Mouse (Mus musculus) limb, embryonic 13.5 days (tissue): ENCODE results near the gene Olfr1274-ps. TPM values are rescaled to one million over a fixed set of nuclear protein-coding genes. Genes with fewer than 3 reads are reported as not detected.
"Not testable (repeated sequence)": the region's sequence is repeated elsewhere in the genome, so short reads cannot be mapped to it uniquely, and the experiment has no call there.

Source experiments
- ATAC-seq: fragments of 200-750 bp; cut with Nextera tagmentation; 2 replicates; pipeline ENCODE4 v1.8.0; 2017; ENCODE audit warnings: low read depth, moderate number of reproducible peaks, moderate TSS enrichment; ENCODE audit not compliant: low FRiP score
- H3K27ac ChIP-seq: fragments of 300-500 bp; sonication (generic); 2 replicates; pipeline ENCODE4 v1.5.1; 2015; ENCODE audit warnings: inconsistent platforms, mild to moderate bottlenecking, moderate library complexity
- H3K27me3 ChIP-seq: fragments of 300-500 bp; sonication (generic); 2 replicates; pipeline ENCODE4 v1.6.1; 2015; ENCODE audit warnings: mild to moderate bottlenecking, inconsistent platforms
- H3K36me3 ChIP-seq: fragments of 300-500 bp; sonication (generic); 2 replicates; pipeline ENCODE4 v1.6.1; 2015; ENCODE audit warnings: inconsistent platforms, mild to moderate bottlenecking, moderate library complexity
- H3K4me1 ChIP-seq: fragments of 300-500 bp; sonication (generic); 2 replicates; pipeline ENCODE4 v1.6.1; 2015; ENCODE audit warnings: inconsistent platforms
- H3K4me2 ChIP-seq: fragments of 300-500 bp; sonication (generic); replicated peaks from 2 replicates; pipeline ENCODE4 v1.6.1; 2015; ENCODE audit warnings: inconsistent platforms, mild to moderate bottlenecking, moderate library complexity
- H3K4me3 ChIP-seq: fragments of 300-500 bp; sonication (generic); 2 replicates; pipeline ENCODE4 v1.5.1; 2015; ENCODE audit warnings: moderate library complexity, mild to moderate bottlenecking, inconsistent platforms
- H3K9ac ChIP-seq: fragments of 300-500 bp; sonication (generic); 2 replicates; pipeline ENCODE4 v1.6.1; 2015; ENCODE audit warnings: mild to moderate bottlenecking, inconsistent platforms
- H3K9me3 ChIP-seq: fragments of 300-500 bp; sonication (generic); 2 replicates; pipeline ENCODE4 v1.6.1; 2016; ENCODE audit warnings: inconsistent platforms
- WGBS: fragments of 180-500 bp; shearing (Covaris S2); methylation state at CpG from one replicate; pipeline ENCODE4 v1.1.7; 2015; 5-methylcytosine and 5-hydroxymethylcytosine counted together
- polyA plus RNA-seq: library from polyadenylated mRNA; unstranded; fragments of >200 nt; fragmentation: Nextera tagmentation; extraction: Ambion mirVana; gene quantifications from 2 replicates; pipeline ENCODE4 v1.2.1, GENCODE M21; 2015

Olfr1274-ps gene
- polyA plus RNA-seq, 1 experiment from 2014 or later, result not detected

- not testable (repeated sequence) for H3K4me1 ChIP-seq, H3K4me2 ChIP-seq, H3K4me3 ChIP-seq, H3K9ac ChIP-seq, H3K27ac ChIP-seq, ATAC-seq, H3K36me3 ChIP-seq, H3K9me3 ChIP-seq, H3K27me3 ChIP-seq
- WGBS, result 40% methylated on average over 4 of the region's 4 CpGs
Measured at GRCm38 (mm10) chr2:90441811-90442210, 43.3 kb downstream of the Olfr1274-ps start.

- H3K36me3 ChIP-seq, result no peaks in the 10 kb centered on the region
- no peaks in the 10 kb centered on the region for H3K4me1 ChIP-seq
- H3K27me3 ChIP-seq, result no peaks in the 10 kb centered on the region
- no peak overlapping the region for H3K27ac ChIP-seq
- no peak overlapping the region for H3K9ac ChIP-seq
- WGBS, result 86% methylated on average over 5 of the region's 5 CpGs
- ATAC-seq, result no peak
- no peak overlapping the region for H3K4me3 ChIP-seq
- no peaks in the 10 kb centered on the region for H3K9me3 ChIP-seq
- no peak overlapping the region for H3K4me2 ChIP-seq
Measured at GRCm38 (mm10) chr2:90443811-90444210, 45.3 kb downstream of the Olfr1274-ps start.

- H3K27ac ChIP-seq, result no peak overlapping the region
- no peaks in the 10 kb centered on the region for H3K4me1 ChIP-seq
- H3K27me3 ChIP-seq, result no peaks in the 10 kb centered on the region
- no peak overlapping the region for H3K4me2 ChIP-seq
- no peak overlapping the region for H3K9ac ChIP-seq
- no peak overlapping the region for H3K4me3 ChIP-seq
- no peaks in the 10 kb centered on the region for H3K9me3 ChIP-seq
- ATAC-seq, result no peak
- 0 out of 2 replicates have a peak, but pooled peaks cover under 1% of the 10 kb centered on the region for H3K36me3 ChIP-seq
- 87% methylated on average over 15 of the region's 15 CpGs for WGBS
Measured at GRCm38 (mm10) chr2:90448967-90449740, 50.7 kb downstream of the Olfr1274-ps start.

GRCm38 (mm10) chr2:90452380-90452779 is 53.9 kb downstream of the Olfr1274-ps start:
- no peak overlapping the region for H3K9ac ChIP-seq
- no peaks in the 10 kb centered on the region for H3K9me3 ChIP-seq
- H3K4me2 ChIP-seq, result no peak overlapping the region
- no peak overlapping the region for H3K27ac ChIP-seq
- H3K4me3 ChIP-seq, result no peak overlapping the region
- 0 out of 2 replicates have a peak, but pooled peaks cover 5% of the 10 kb centered on the region for H3K36me3 ChIP-seq
- no peaks in the 10 kb centered on the region for H3K4me1 ChIP-seq
- no peaks in the 10 kb centered on the region for H3K27me3 ChIP-seq
- no peak for ATAC-seq
- 65% methylated on average over 3 of the region's 3 CpGs for WGBS

Other genes with a start within 250 kb of the Olfr1274-ps start
- gene Olfr1270, start 245.6 kb upstream of the Olfr1274-ps start, polyA plus RNA-seq, result not detected in 2 replicates
- gene Olfr1506, start 174.2 kb upstream of the Olfr1274-ps start, polyA plus RNA-seq, result not detected in 2 replicates
- gene Olfr142, start 141.1 kb upstream of the Olfr1274-ps start, polyA plus RNA-seq, result not detected in 2 replicates
- gene Olfr1271, start 127.7 kb upstream of the Olfr1274-ps start, polyA plus RNA-seq, result not detected in 2 replicates
- gene Olfr1272, start 105.8 kb upstream of the Olfr1274-ps start, polyA plus RNA-seq, result not detected in 2 replicates
- gene Gm13769, start 76.5 kb upstream of the Olfr1274-ps start, polyA plus RNA-seq, result not detected in 2 replicates
- 1.3 and 1.6 TPM in 2 replicates for gene Ptprj, start 182.0 kb downstream of the Olfr1274-ps start, polyA plus RNA-seq